Mouse (Mus musculus): Measurements from ENCODE around the gene Dbx1.

Dbx1 gene

GRCm38 (mm10) chr7:49634291-49635073, 2.2 kb downstream of the Dbx1 start:
- in situ Hi-C loops (cut with MboI; ENCODE audit: low pct_unique_long_range_greater_than_20kb in 1 of 2, low sequenced_read_pairs in 2 of 2, unreplicated experiment in 1 of 2): no loop called here

DNA sequence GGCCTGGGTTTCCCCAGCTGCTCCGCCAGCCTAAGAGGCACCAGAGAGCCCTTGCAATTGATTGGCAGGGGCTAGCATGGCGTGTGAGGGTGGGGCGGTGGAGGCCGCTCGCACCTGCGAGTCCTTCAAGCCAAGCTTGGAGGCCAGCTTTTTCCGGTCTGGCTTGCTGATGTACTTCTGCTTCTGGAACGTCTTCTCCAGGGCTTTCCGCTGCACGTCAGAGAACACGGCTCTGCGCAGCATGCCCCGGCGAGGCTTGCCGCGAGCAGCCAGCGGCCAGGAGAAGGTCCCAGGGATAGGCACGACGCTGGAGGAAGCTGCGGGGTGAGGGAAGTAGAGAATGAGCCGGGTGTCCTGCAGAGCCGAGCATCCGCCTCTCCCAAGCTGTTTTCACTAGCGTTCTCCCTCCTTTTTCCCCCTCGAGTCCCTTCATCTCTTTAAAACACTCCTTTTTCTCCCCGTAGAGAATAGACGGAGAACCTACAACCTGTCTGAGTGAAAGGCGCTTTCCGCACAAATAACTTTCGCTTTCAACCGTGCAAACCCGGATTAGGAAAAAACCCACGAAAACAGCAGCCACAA, 3.2 kb downstream of the Dbx1 start:
- in situ Hi-C loops (cut with MboI; ENCODE audit: low pct_unique_long_range_greater_than_20kb in 1 of 2, low sequenced_read_pairs in 2 of 2, unreplicated experiment in 1 of 2): no loop called here

DNA sequence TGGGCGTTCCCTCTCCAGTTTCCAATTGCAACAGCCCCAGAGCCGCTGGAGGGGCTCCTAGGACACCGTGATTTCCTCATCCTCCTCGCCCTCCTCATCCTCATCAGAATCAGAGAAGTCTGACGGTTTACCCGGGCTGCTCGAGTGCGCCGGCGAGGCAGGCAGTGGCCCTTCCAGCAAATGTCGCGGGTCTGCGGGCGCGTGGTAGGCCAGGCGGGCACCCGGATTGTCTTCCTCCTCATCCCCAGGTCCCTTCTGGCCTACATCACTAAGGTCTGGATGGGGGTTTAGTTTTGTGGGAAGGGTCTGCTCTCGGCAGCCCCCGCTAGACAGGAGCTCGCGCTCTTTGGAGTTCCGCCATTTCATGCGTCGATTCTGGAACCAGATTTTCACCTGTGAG, 4.3 kb downstream of the Dbx1 start:
- in situ Hi-C loops (cut with MboI; ENCODE audit: low pct_unique_long_range_greater_than_20kb in 1 of 2, low sequenced_read_pairs in 2 of 2, unreplicated experiment in 1 of 2): no loop called here

GRCm38 (mm10) chr7:49631885-49632284, 4.8 kb downstream of the Dbx1 start:
- in situ Hi-C loops (cut with MboI; ENCODE audit: low pct_unique_long_range_greater_than_20kb in 1 of 2, low sequenced_read_pairs in 2 of 2, unreplicated experiment in 1 of 2): no loop called here

- in situ Hi-C loops (cut with MboI; ENCODE audit: low pct_unique_long_range_greater_than_20kb in 1 of 2, low sequenced_read_pairs in 2 of 2, unreplicated experiment in 1 of 2): loop anchor here (25.0 kb wide), 2 partner anchors 292 to 483 kb away; partner anchors contain the start of gene Slc6a5 (in 2 of the 2)
Observed at GRCm38 (mm10) chr7:49620160-49620559, 16.5 kb downstream of the Dbx1 start.

DNA sequence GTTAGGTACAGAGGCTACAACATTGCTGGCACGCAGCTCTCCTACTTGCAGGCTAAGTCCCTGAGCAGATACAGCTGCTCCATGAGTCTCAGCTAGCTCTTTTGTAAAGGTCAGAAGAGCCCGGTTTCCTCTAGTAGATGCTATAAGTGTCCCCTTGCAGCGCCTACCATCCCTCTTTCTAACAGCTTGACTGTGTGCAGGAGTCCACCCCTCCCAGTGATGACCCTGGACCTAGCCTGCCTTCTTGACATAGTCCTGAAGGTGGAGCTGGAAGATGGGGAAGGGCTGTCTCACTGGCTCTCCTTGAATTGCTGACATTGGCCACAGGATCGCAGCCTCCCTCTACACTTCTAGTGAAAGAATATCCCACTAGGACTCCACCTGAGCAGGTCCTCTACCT, 19.6 kb downstream of the Dbx1 start:
- in situ Hi-C loops (cut with MboI; ENCODE audit: low pct_unique_long_range_greater_than_20kb in 1 of 2, low sequenced_read_pairs in 2 of 2, unreplicated experiment in 1 of 2): loop anchor here (25.0 kb wide), 2 partner anchors 295 to 480 kb away; partner anchors contain the start of gene Slc6a5 (in 2 of the 2)

DNA sequence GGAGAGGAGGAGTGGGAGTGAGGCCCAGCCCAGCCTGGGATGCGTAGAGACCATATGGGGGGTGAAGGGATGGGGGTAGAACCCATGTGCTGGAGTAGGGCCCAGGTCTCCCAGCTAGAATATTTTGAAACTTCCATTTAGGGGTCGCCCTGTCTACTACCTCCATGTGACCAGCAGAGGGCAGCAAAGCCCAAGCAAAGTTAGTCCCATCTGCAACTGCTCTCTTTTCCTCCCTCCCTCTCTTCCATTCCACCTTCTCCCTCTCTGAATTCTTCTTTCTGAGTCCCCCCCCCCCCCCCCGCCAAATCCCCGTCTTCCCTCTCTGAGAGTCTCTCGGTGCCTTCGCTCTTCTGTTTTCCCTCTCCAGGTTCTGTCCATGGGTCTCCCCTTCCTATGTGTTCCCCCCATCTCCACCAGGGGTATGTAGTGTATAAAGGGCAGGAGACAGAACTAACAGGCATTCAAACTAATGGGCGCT, 20.4 kb downstream of the Dbx1 start:
- in situ Hi-C loops (cut with MboI; ENCODE audit: low pct_unique_long_range_greater_than_20kb in 1 of 2, low sequenced_read_pairs in 2 of 2, unreplicated experiment in 1 of 2): loop anchor here (25.0 kb wide), 2 partner anchors 296 to 479 kb away; partner anchors contain the start of gene Slc6a5 (in 2 of the 2)

- in situ Hi-C loops (cut with MboI; ENCODE audit: low pct_unique_long_range_greater_than_20kb in 1 of 2, low sequenced_read_pairs in 2 of 2, unreplicated experiment in 1 of 2): loop anchor here (5.0 to 25.0 kb wide), 3 partner anchors 108 to 468 kb away; partner anchors contain the start of gene Slc6a5 (in 2 of the 2)
Observed at GRCm38 (mm10) chr7:49604965-49605795, 31.5 kb downstream of the Dbx1 start.

DNA sequence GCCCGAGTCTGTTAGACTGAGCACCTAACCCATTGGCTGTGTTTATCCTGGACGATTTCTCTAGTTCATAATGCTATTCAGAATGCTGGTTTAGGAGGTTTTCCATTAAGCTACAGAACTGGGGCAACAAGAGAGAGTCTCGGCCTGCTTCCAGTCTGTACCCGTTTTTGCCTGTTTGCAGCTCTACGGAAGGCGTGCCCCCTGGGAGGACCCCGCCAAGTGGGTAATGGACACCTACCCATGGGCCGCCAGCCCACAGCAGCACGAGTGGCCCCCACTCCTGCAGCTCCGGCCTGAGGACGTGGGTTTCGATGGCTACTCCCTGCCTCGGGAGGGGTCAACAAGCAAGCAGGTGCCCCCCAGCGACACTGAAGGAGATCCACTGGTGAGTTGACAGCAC, 32.4 kb downstream of the Dbx1 start:
- in situ Hi-C loops (cut with MboI; ENCODE audit: low pct_unique_long_range_greater_than_20kb in 1 of 2, low sequenced_read_pairs in 2 of 2, unreplicated experiment in 1 of 2): loop anchor here (5.0 to 25.0 kb wide), 3 partner anchors 107 to 467 kb away; partner anchors contain the start of gene Slc6a5 (in 2 of the 2)

- in situ Hi-C loops (cut with MboI; ENCODE audit: low pct_unique_long_range_greater_than_20kb in 1 of 2, low sequenced_read_pairs in 2 of 2, unreplicated experiment in 1 of 2): loop anchor here (5.0 to 25.0 kb wide), 3 partner anchors 104 to 464 kb away; partner anchors contain the start of gene Slc6a5 (in 2 of the 2)
Observed at GRCm38 (mm10) chr7:49601191-49601975, 35.3 kb downstream of the Dbx1 start.

- in situ Hi-C loops (cut with MboI; ENCODE audit: low pct_unique_long_range_greater_than_20kb in 1 of 2, low sequenced_read_pairs in 2 of 2, unreplicated experiment in 1 of 2): loop anchor here (5.0 to 25.0 kb wide), 3 partner anchors 103 to 463 kb away; partner anchors contain the start of gene Slc6a5 (in 2 of the 2)
Observed at GRCm38 (mm10) chr7:49599950-49600349, 36.7 kb downstream of the Dbx1 start.

- in situ Hi-C loops (cut with MboI; ENCODE audit: low pct_unique_long_range_greater_than_20kb in 1 of 2, low sequenced_read_pairs in 2 of 2, unreplicated experiment in 1 of 2): no loop called here
Observed at GRCm38 (mm10) chr7:49598225-49598624, 38.4 kb downstream of the Dbx1 start.

DNA sequence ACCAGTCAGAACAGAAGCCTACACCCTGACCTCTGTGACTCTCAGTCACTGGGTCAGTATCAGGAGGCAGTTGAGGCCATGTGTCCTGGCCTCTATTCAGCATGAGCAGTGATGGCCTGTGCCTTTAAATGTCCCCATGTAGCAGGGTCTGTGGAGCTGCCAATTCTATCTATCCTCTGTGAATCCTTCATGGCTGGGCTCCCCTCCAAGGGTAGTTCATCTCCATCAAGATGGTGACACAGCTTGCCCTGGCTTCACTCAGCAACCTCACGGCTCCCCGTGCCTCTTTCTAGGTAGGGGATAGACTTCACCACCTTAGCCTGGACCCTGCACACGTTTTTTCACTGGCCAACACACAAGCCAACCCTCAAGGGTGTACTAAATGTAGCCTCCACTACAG, 38.9 kb downstream of the Dbx1 start:
- in situ Hi-C loops (cut with MboI; ENCODE audit: low pct_unique_long_range_greater_than_20kb in 1 of 2, low sequenced_read_pairs in 2 of 2, unreplicated experiment in 1 of 2): no loop called here

DNA sequence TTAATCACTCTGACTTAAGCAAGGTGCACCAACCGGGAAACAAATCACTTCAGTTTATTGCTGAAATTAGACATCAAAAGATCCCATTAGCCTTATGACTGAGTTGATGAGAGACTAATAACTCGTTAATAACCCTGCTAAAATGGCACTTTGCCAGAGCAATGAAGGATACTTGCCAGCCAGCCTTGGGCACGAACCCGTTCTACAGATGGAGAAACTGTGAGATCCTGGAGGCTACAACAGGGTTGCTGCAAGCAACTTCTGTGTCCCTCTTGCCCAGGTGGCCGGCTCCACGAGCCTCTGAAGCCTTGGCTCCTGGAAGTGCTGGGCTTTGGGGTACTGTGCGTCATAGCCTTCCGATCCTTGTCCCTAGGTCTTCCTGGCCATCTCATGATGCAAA, 47.0 kb downstream of the Dbx1 start:
- in situ Hi-C loops (cut with MboI; ENCODE audit: low pct_unique_long_range_greater_than_20kb in 1 of 2, low sequenced_read_pairs in 2 of 2, unreplicated experiment in 1 of 2): no loop called here

DNA sequence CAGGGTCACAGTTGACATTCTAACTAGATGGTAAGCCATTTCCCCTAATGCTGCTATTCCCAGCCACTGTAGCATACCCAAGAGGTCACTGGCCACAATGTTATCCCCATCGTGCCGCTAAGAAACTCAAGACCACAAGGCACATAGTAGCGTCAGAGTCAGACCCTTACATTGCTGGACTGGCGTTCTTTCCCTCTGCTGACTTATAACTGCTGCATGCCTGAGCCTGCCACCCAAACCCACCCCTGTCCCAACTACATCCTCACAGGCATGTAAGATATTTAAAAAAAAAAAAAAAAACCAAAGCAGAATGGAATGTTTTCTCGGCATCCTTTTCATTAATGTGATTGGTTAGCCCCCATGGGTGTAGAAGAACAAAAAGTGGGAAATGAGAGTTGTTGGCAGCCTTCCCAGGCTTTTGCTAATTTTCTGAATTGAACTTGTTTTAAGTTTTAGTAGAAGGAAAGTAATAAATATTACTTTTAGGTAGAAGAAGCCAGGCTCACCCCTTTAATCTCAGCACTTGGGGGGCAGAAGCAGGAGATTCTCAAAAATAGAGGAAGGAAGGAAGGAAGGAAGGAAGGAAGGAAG, 50.0 kb downstream of the Dbx1 start:
- in situ Hi-C loops (cut with MboI; ENCODE audit: low pct_unique_long_range_greater_than_20kb in 1 of 2, low sequenced_read_pairs in 2 of 2, unreplicated experiment in 1 of 2): no loop called here

- in situ Hi-C loops (cut with MboI; ENCODE audit: low pct_unique_long_range_greater_than_20kb in 1 of 2, low sequenced_read_pairs in 2 of 2, unreplicated experiment in 1 of 2): no loop called here
Observed at GRCm38 (mm10) chr7:49583176-49583575, 53.5 kb downstream of the Dbx1 start.

GRCm38 (mm10) chr7:49582551-49582950, 54.1 kb downstream of the Dbx1 start:
- in situ Hi-C loops (cut with MboI; ENCODE audit: low pct_unique_long_range_greater_than_20kb in 1 of 2, low sequenced_read_pairs in 2 of 2, unreplicated experiment in 1 of 2): no loop called here

All from mouse embryonic stem cell (cell line).